ENCODE assay signal across 14 mouse cellular contexts in the genomic region with DNA sequence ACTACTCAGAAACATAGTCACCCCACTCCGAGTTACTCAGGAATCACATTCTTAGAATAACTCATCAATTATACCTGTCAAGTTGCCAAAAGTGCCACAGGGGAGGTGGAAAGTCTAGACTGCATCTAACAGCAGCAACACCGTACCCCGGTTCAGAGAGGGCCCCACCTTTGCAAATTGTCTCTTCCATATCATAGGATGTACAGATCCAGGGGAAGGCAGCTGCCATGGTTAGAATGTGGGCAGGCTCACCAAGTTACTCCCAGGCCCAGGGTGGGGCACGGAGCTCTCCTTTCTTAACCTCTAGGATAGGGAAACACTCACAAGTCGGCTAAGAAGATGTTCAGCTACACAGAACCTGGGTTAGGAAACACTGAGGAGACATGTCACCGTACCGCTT. TPM values are rescaled to one million over a fixed set of nuclear protein-coding genes. Genes with fewer than 3 reads are reported as not detected.
DNase-seq lines count a peak whose midpoint lies in the region; ATAC-seq lines count a peak whose summit lies in the region.
"Had no signal": no experiment of that assay in that cellular context is flagged by ENCODE, and none has a peak within 500 bp of the region (broad histone marks: within the 10 kb centered on the region; RNA-seq: fewer than 3 reads in every experiment).

No protein-coding gene starts in this region.

- peak overlapping the region; percentile 54; the same call in 1 of the 2 replicates for H3K27ac ChIP-seq in kidney, embryonic 15.5 days
- H3K27ac ChIP-seq in forebrain, embryonic 10.5 days = peak overlapping the region; percentile 77
- no peak overlapping the region for H3K27ac ChIP-seq in limb, embryonic 13.5 days
- H3K27ac ChIP-seq: intestine, embryonic 15.5 days had no signal

- no peak overlapping the region for H3K9ac ChIP-seq in kidney, embryonic 15.5 days
- no peak overlapping the region for H3K9ac ChIP-seq in limb, embryonic 13.5 days
- H3K9ac ChIP-seq: intestine, embryonic 15.5 days; lung, embryonic 14.5 days had no signal

- H3K27me3 ChIP-seq in kidney, embryonic 15.5 days = no peaks in the 10 kb centered on the region
- H3K27me3 ChIP-seq in forebrain, embryonic 10.5 days (ENCODE audit: poor library complexity, severe bottlenecking) = no peaks in the 10 kb centered on the region
- no peaks in the 10 kb centered on the region for H3K27me3 ChIP-seq in limb, embryonic 13.5 days
- H3K27me3 ChIP-seq: intestine, embryonic 15.5 days had no signal

- peak; percentile 53 for DNase-seq in embryo, embryonic 10 days (ENCODE audit: low spot score)
- no peak for DNase-seq in embryo, embryonic 10.5 days (ENCODE audit: low spot score)
- DNase-seq in kidney, postnatal 25 days = no peak
- DNase-seq in forebrain, embryonic 10.5 days (ENCODE audit: extremely low spot score, low spot score) = no peak
- no peak for DNase-seq in layer of hippocampus, postnatal 14 days (ENCODE audit: low spot score in 2 of 2)
- no peak for DNase-seq in layer of hippocampus, postnatal 25 days (ENCODE audit: extremely low spot score in 1 of 2, low spot score in 1 of 2)
- DNase-seq: cerebellum, postnatal 25 days; heart, adult 18-20 months; lung, embryonic 14.5 days; midbrain, embryonic 14.5 days; right cerebral cortex, postnatal 4 days had no signal

- peaks cover 60% of the 10 kb centered on the region for H3K4me1 ChIP-seq in kidney, embryonic 15.5 days
- peaks cover 65% of the 10 kb centered on the region for H3K4me1 ChIP-seq in forebrain, embryonic 10.5 days
- peaks cover 28% of the 10 kb centered on the region for H3K4me1 ChIP-seq in limb, embryonic 13.5 days

- H3K36me3 ChIP-seq in kidney, embryonic 15.5 days = peaks cover 26% of the 10 kb centered on the region
- peaks cover 59% of the 10 kb centered on the region for H3K36me3 ChIP-seq in forebrain, embryonic 10.5 days (replicated peaks)
- H3K36me3 ChIP-seq in limb, embryonic 13.5 days = peaks cover 7% of the 10 kb centered on the region
- H3K36me3 ChIP-seq: intestine, embryonic 15.5 days had no signal

- H3K9me3 ChIP-seq in kidney, embryonic 15.5 days (replicated peaks) = no peaks in the 10 kb centered on the region
- no peaks in the 10 kb centered on the region for H3K9me3 ChIP-seq in forebrain, embryonic 10.5 days
- H3K9me3 ChIP-seq in limb, embryonic 13.5 days = no peaks in the 10 kb centered on the region
- H3K9me3 ChIP-seq: intestine, embryonic 15.5 days had no signal

- H3K4me2 ChIP-seq in kidney, embryonic 15.5 days = no peak overlapping the region
- H3K4me2 ChIP-seq in limb, embryonic 13.5 days (replicated peaks) = no peak overlapping the region
- H3K4me2 ChIP-seq: intestine, embryonic 15.5 days; lung, embryonic 14.5 days had no signal

- peak; percentile 11; the same call in 1 of the 2 replicates for ATAC-seq in kidney, embryonic 15.5 days (replicated peaks; ENCODE audit: low FRiP score)
- ATAC-seq in limb, embryonic 13.5 days (ENCODE audit: low FRiP score, low read depth) = peak; percentile 37
- ATAC-seq: intestine, embryonic 15.5 days had no signal

- no peak overlapping the region for H3K4me3 ChIP-seq in kidney, embryonic 15.5 days (replicated peaks)
- no peak overlapping the region for H3K4me3 ChIP-seq in forebrain, embryonic 10.5 days
- H3K4me3 ChIP-seq in limb, embryonic 13.5 days = no peak overlapping the region
- H3K4me3 ChIP-seq: intestine, embryonic 15.5 days had no signal

- 36% methylated on average over 7 of the region's 7 CpGs for WGBS in kidney, embryonic 15.5 days
- 59% methylated on average over 7 of the region's 7 CpGs for whole genome bisulfite sequencing in forebrain, embryonic 10.5 days
- WGBS in limb, embryonic 13.5 days = 40% methylated on average over 7 of the region's 7 CpGs

RNA-seq across cellular contexts. Expression of a gene that starts 29.4 kb away (rescaled TPM):
- polyA plus RNA-seq in kidney, embryonic 15.5 days (2015; fragmentation: Nextera tagmentation; extraction: Ambion mirVana) = 81.9 and 84.5 TPM in 2 replicates
- polyA plus RNA-seq in forebrain, embryonic 10.5 days (2016; fragmentation: Nextera tagmentation; extraction: Ambion mirVana) = 38.2 and 38.8 TPM in 2 replicates
- 31.6 and 33.0 TPM in 2 replicates for polyA plus RNA-seq in limb, embryonic 13.5 days (2015; fragmentation: Nextera tagmentation; extraction: Ambion mirVana)
- total RNA-seq in layer of hippocampus, postnatal 14 days (2021) = 100 to 1,000 TPM; 103 to 106 TPM
- total RNA-seq in layer of hippocampus, postnatal 25 days (2021) = 100 to 1,000 TPM in 1 of 2 experiments, 10 to 100 TPM in 1; 98.0 to 114 TPM
